Mouse (Mus musculus) myocyte (in vitro differentiated cells): Measurements from ENCODE around the gene Arhgap22. TPM values are rescaled to one million over a fixed set of nuclear protein-coding genes. Genes with fewer than 3 reads are reported as not detected.

Source experiments
- H3K27me3 ChIP-seq: one replicate; pipeline ENCODE4 v1.6.1; 2011; ENCODE audit not compliant: control insufficient read depth, insufficient read depth, insufficient read length
- H3K36me3 ChIP-seq: one replicate; pipeline ENCODE4 v1.6.1; 2011; ENCODE audit not compliant: control insufficient read depth, insufficient read depth
- H3K4me2 ChIP-seq: one replicate; pipeline ENCODE4 v1.6.1; 2011; ENCODE audit warnings: low read depth, control low read depth
- H3K4me3 ChIP-seq: one replicate; pipeline ENCODE4 v1.5.1; 2011; ENCODE audit warnings: mild to moderate bottlenecking, control low read depth, moderate library complexity
- H3K79me2 ChIP-seq: one replicate; pipeline ENCODE4 v1.6.1; 2011; ENCODE audit not compliant: control insufficient read depth, insufficient read depth
- H3ac ChIP-seq: one replicate; pipeline ENCODE4 v1.6.1; 2011; ENCODE audit not compliant: control insufficient read depth, insufficient read length
- CEBPB ChIP-seq: IDR thresholded peaks from 2 replicates; pipeline ENCODE4 v1.6.1; 2011; ENCODE audit warnings: mild to moderate bottlenecking, moderate library complexity; ENCODE audit not compliant: poor library complexity, insufficient read depth, severe bottlenecking
- E2F4 ChIP-seq: IDR thresholded peaks from one replicate; pipeline ENCODE4 v1.6.1; 2011; ENCODE audit warnings: mild to moderate bottlenecking, control low read depth, moderate library complexity; ENCODE audit not compliant: insufficient read depth
- MAX ChIP-seq: IDR thresholded peaks from one replicate; pipeline ENCODE4 v1.6.1; 2011; ENCODE audit warnings: low read depth, mild to moderate bottlenecking, control low read depth
- MYOD1 ChIP-seq, 3 experiments: IDR thresholded peaks; one replicate each; pipeline ENCODE4 v1.6.1; 2011; ENCODE audit warnings: control low read depth in 2 of 3, low read depth in 2 of 3, mild to moderate bottlenecking in 2 of 3, moderate library complexity in 1 of 3; ENCODE audit not compliant: insufficient read length in 2 of 3, control insufficient read depth in 1 of 3
- MYOG ChIP-seq, 3 experiments: IDR thresholded peaks; one replicate each; pipeline ENCODE4 v1.6.1; 2011; ENCODE audit warnings: control low read depth in 2 of 3, low read depth in 2 of 3, mild to moderate bottlenecking in 2 of 3; ENCODE audit not compliant: insufficient read length in 2 of 3, control insufficient read depth in 1 of 3, insufficient read depth in 1 of 3
- POLR2A ChIP-seq: IDR thresholded peaks from one replicate; pipeline ENCODE4 v1.6.1; 2011; ENCODE audit warnings: low read depth, mild to moderate bottlenecking, control low read depth, moderate library complexity; ENCODE audit not compliant: insufficient read length
- POLR2AphosphoS2 ChIP-seq: IDR thresholded peaks from one replicate; pipeline ENCODE4 v1.6.1; 2011; ENCODE audit warnings: low read depth, control low read depth; ENCODE audit not compliant: insufficient read length
- REST ChIP-seq: IDR thresholded peaks from one replicate; pipeline ENCODE4 v1.6.1; 2011; ENCODE audit warnings: mild to moderate bottlenecking, control low read depth, moderate library complexity; ENCODE audit not compliant: insufficient read depth, insufficient read length
- SRF ChIP-seq: IDR thresholded peaks from one replicate; pipeline ENCODE4 v1.6.1; 2011; ENCODE audit warnings: low read depth; ENCODE audit not compliant: control insufficient read depth, insufficient read length
- TCF12 ChIP-seq: IDR thresholded peaks from one replicate; pipeline ENCODE4 v1.6.1; 2011; ENCODE audit warnings: mild to moderate bottlenecking, control low read depth; ENCODE audit not compliant: poor library complexity, insufficient read depth, severe bottlenecking
- TCF3 ChIP-seq: IDR thresholded peaks from one replicate; pipeline ENCODE4 v1.6.1; 2011; ENCODE audit warnings: low read depth, control low read depth; ENCODE audit not compliant: insufficient read length
- USF1 ChIP-seq: IDR thresholded peaks from one replicate; pipeline ENCODE4 v1.6.1; 2011; ENCODE audit warnings: low read depth, mild to moderate bottlenecking, control low read depth, moderate library complexity
- polyA plus RNA-seq: library from polyadenylated mRNA; unstranded; fragments of >200 nt; fragmentation: generic; extraction: Trizol; gene quantifications from one replicate; pipeline ENCODE4 v1.2.1, GENCODE M21; 2012; ENCODE audit warnings: missing spikeins

Arhgap22 gene
- polyA plus RNA-seq, 1 experiment = 53.3 TPM

DNA sequence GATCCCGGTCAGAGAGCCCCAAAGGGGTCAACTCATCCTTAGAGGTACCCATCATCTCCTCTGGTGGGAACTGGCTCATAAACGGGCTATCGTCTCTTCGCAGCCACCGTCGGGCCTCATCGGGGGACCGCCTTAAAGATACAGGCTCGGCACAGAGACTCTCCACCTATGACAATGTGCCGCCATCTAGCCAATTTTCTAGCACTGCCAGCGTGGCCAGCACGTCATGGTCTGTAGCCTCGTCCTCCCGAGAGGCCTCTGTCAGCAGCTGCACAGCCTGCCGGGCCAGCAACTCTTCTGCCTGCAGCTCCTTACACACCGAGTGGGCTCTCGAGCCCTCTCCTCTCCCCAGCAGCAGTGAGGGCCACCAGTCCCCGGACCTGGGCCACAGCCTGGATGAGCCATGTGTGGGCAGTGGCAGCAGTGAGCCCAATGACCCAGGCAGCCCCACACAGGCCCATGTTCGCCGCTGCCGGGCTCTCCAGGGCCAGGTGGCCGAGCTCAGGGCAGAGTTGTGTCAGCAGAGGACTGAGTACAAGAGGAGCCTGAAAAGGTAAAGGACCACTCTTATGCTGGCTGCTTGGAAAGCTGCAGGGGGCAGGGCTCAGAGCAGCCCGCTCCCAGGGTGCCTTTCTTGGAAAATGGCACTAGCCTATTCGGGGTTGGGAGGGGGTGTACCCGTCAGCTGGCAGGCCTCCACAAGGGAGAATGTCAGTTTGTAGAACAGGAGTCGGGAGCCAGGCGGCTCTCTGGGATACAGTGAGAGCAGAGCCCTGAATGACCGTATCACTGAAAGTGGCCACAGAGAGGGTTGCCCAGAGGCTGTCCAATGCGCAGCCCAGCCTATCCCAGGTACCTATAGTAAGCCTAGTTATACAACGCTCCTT, 153.3 kb downstream of the Arhgap22 start:
- peaks cover 26% of the 10 kb centered on the region for H3K36me3 ChIP-seq
- no peaks in the 10 kb centered on the region for H3K27me3 ChIP-seq
- H3K4me3 ChIP-seq = no peak overlapping the region
- no peak for TF ChIP-seq CEBPB
- no peak for TF ChIP-seq REST
- TF ChIP-seq E2F4 = no peak
- TF ChIP-seq POLR2AphosphoS2 = no peak
- no peak for TF ChIP-seq SRF
- no peak overlapping the region for H3K4me2 ChIP-seq
- no peaks in the 10 kb centered on the region for H3K79me2 ChIP-seq
- no peak overlapping the region for H3ac ChIP-seq

DNA sequence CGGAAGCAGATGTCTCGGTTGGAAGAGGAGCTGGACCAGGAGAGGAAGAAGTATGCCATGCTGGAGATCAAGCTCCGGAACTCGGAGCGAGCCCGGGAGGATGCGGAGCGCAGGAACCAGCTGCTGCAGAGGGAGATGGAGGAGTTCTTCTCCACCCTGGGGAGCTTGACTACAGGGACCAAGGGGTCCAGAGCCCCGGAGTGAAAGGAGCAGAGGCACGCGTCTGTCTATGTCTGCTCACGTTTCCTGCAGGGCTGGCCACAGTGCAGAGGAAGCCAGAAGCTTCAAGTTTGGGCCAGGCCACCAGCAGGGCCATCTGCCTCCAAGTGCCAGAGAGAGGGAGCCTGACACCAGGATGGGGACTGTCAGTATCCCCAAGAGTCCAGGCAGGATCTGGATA, 155.5 kb downstream of the Arhgap22 start:
- no peak for TF ChIP-seq POLR2A
- TF ChIP-seq USF1 = no peak
- TF ChIP-seq E2F4 = no peak
- TF ChIP-seq TCF12 = no peak
- H3K4me2 ChIP-seq = no peak overlapping the region
- no peaks in the 10 kb centered on the region for H3K79me2 ChIP-seq
- H3ac ChIP-seq = no peak overlapping the region
- H3K36me3 ChIP-seq = peaks cover 19% of the 10 kb centered on the region
- no peaks in the 10 kb centered on the region for H3K27me3 ChIP-seq
- H3K4me3 ChIP-seq = no peak overlapping the region

DNA sequence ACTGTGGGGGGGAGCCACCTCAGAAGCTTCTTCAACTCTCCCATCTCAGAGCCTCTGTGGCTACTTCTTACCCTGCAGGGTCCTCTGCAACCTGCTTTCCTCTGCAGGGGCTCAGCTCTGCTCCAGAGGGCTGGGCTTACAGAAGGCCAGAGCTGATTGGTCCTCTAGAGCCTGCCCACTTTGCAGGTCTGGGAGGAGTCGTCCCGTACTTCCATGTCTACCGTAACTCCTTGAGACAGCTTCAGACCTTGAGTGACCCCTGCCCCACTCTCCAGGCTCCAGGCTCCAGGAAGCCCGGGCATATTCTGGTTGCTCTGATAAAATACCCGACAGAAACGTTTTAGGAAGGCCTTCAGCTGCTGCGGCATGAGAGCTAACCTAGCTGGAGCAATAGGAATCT, 156.2 kb downstream of the Arhgap22 start:
- Histone ChIP-seq H3K79me2 (no peaks in the 10 kb centered on the region), H3ac (no peak overlapping the region), H3K4me3 (no peak overlapping the region), H3K4me2 (no peak overlapping the region), H3K36me3 (peaks cover 12% of the 10 kb centered on the region), H3K27me3 (no peaks in the 10 kb centered on the region)
- TF ChIP-seq POLR2AphosphoS2 (no peak), TCF3 (no peak), POLR2A (no peak), SRF (no peak), MYOD1 (IDR thresholded peaks at IDR 0.05; ENCODE audit: control insufficient read depth in 1 of 3, insufficient read length in 2 of 3, low read depth in 2 of 3) (no peak), MYOG (IDR thresholded peaks at IDR 0.05; ENCODE audit: control insufficient read depth in 1 of 3, insufficient read depth in 1 of 3, insufficient read length in 2 of 3, low read depth in 2 of 3) (no peak), E2F4 (no peak), TCF12 (no peak), USF1 (no peak), REST (no peak), MAX (no peak), CEBPB (no peak)

DNA sequence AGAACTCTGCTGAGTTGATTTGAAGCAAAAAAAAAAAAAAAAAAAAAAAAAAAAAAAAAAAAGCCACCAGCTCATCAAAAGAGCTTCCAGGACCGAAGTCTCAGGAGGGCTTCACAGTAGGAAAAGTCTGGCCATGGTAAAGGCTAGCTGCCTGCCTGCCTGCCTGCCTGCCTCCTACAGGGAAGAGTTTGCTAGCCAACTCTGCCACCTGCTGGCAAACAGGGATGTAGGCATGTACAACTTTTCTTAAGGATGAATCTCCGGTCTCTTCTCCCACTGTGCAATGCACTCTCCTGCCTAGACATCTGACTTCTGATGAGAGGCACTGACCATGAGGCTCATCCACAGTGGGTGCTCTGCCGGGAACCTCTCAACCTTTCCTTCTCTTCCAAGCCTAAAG, 157.4 kb downstream of the Arhgap22 start:
- peaks cover 10% of the 10 kb centered on the region for H3K36me3 ChIP-seq
- H3K4me3 ChIP-seq = no peak overlapping the region
- TF ChIP-seq POLR2A (peak; percentile 17), TCF12 (no peak), MAX (no peak), TCF3 (no peak), POLR2AphosphoS2 (peak; percentile 64)
- H3K27me3 ChIP-seq = no peaks in the 10 kb centered on the region
- no peak overlapping the region for H3K4me2 ChIP-seq
- H3ac ChIP-seq = no peak overlapping the region
- no peaks in the 10 kb centered on the region for H3K79me2 ChIP-seq

DNA sequence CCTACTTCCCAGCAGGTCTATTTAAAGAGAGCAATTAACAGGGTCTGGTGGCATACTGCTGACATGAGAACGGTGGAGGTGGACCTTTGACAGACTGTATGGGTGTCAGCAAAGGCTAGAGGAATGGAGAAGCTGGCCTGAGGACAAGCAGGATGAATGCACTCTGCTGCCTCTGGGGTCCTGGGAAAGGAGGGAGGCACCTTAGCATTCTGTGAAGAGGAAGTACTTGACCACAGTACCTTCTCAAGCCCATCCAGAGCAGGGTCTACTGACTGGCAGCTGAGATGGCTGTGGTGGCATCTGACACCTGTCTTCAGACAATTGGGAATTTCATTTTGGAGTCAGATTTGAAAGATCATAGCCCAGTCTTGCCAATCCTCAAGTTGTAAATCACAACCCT, 159.4 kb downstream of the Arhgap22 start:
- H3K36me3 ChIP-seq = peaks cover 15% of the 10 kb centered on the region
- TF ChIP-seq MYOD1 (IDR thresholded peaks at IDR 0.05; ENCODE audit: control insufficient read depth in 1 of 3, insufficient read length in 2 of 3, low read depth in 2 of 3) = no peak
- TF ChIP-seq POLR2AphosphoS2 = peak; percentile 55
- H3ac ChIP-seq = no peak overlapping the region
- H3K4me2 ChIP-seq = no peak overlapping the region
- H3K4me3 ChIP-seq = no peak overlapping the region
- H3K27me3 ChIP-seq = no peaks in the 10 kb centered on the region
- H3K79me2 ChIP-seq = no peaks in the 10 kb centered on the region

DNA sequence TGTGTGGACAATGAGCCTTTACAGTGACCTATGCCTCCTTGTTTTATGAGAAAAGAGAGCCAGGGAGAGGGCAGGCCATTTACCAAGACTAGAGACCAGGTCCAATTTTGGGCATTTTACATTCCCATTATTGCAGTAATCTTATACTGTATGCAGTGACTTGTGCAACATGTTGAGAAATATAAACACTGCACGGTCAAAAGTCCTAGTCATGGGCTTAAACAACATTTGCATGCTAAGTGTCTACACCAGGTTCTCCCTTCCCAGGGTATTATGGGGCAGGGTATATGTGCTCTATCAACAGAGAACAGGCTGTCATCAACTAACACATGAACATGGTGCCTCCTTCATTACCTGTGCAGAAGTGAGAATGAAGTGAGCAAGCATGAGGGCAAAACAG, 160.3 kb downstream of the Arhgap22 start:
- Histone ChIP-seq H3K27me3 (no peaks in the 10 kb centered on the region), H3K79me2 (no peaks in the 10 kb centered on the region), H3ac (no peak overlapping the region), H3K4me2 (no peak overlapping the region), H3K36me3 (peaks cover 15% of the 10 kb centered on the region), H3K4me3 (no peak overlapping the region)
- TF ChIP-seq SRF = no peak
- TF ChIP-seq REST = no peak
- no peak for TF ChIP-seq TCF3
- no peak for TF ChIP-seq MYOD1 (IDR thresholded peaks at IDR 0.05; ENCODE audit: control insufficient read depth in 1 of 3, insufficient read length in 2 of 3, low read depth in 2 of 3)
- TF ChIP-seq MYOG (IDR thresholded peaks at IDR 0.05; ENCODE audit: control insufficient read depth in 1 of 3, insufficient read depth in 1 of 3, insufficient read length in 2 of 3, low read depth in 2 of 3) = no peak
- TF ChIP-seq POLR2AphosphoS2 = no peak
- no peak for TF ChIP-seq CEBPB
- TF ChIP-seq MAX = no peak
- TF ChIP-seq E2F4 = no peak
- TF ChIP-seq TCF12 = no peak
- no peak for TF ChIP-seq USF1
- TF ChIP-seq POLR2A = no peak
